Mouse (Mus musculus): ENCODE data around the gene 9930111J21Rik2. TPM values are rescaled to one million over a fixed set of nuclear protein-coding genes. Genes with fewer than 3 reads are reported as not detected.
"Not testable (repeated sequence)": the region's sequence is repeated elsewhere in the genome, so short reads cannot be mapped to it uniquely, and the experiment has no call there.

The 9930111J21Rik2 gene
- polyA plus RNA-seq, 1 experiment from 2014 or later, result 0.29 TPM

- H3K27me3 ChIP-seq (replicated peaks; ENCODE audit: control insufficient read depth, insufficient read depth, low read length); H3K9ac ChIP-seq (ENCODE audit: low read depth, low read length); H3K4me3 ChIP-seq (ENCODE audit: low read length); H3K36me3 ChIP-seq (ENCODE audit: control insufficient read depth, insufficient read depth, low read length); H3K4me2 ChIP-seq (ENCODE audit: low read length); ATAC-seq; H3K4me1 ChIP-seq (ENCODE audit: control insufficient read depth, insufficient read depth, low read depth, low read length); H3K27ac ChIP-seq (ENCODE audit: low read depth, low read length); H3K9me3 ChIP-seq (ENCODE audit: control insufficient read depth, low read length): not testable (repeated sequence)
- 91% methylated on average over 1 of the region's 2 CpGs for WGBS
These were observed 61.1 kb downstream of the 9930111J21Rik2 start for GRCm38 (mm10) chr11:48989981-48990380.

- H3K4me1 ChIP-seq (ENCODE audit: control insufficient read depth, insufficient read depth, low read depth, low read length); H3K9me3 ChIP-seq (ENCODE audit: control insufficient read depth, low read length); H3K36me3 ChIP-seq (ENCODE audit: control insufficient read depth, insufficient read depth, low read length); H3K27me3 ChIP-seq (replicated peaks; ENCODE audit: control insufficient read depth, insufficient read depth, low read length); H3K4me2 ChIP-seq (ENCODE audit: low read length); H3K27ac ChIP-seq (ENCODE audit: low read depth, low read length); ATAC-seq; H3K4me3 ChIP-seq (ENCODE audit: low read length); H3K9ac ChIP-seq (ENCODE audit: low read depth, low read length): not testable (repeated sequence)
- WGBS, result 80% methylated on average over 2 of the region's 3 CpGs
These were observed 62.8 kb downstream of the 9930111J21Rik2 start for GRCm38 (mm10) chr11:48988219-48988618.

GRCm38 (mm10) chr11:48982848-48983247 is 68.2 kb downstream of the 9930111J21Rik2 start:
- H3K36me3 ChIP-seq (ENCODE audit: control insufficient read depth, insufficient read depth, low read length); H3K27me3 ChIP-seq (replicated peaks; ENCODE audit: control insufficient read depth, insufficient read depth, low read length); H3K27ac ChIP-seq (ENCODE audit: low read depth, low read length); H3K4me3 ChIP-seq (ENCODE audit: low read length); H3K9ac ChIP-seq (ENCODE audit: low read depth, low read length); H3K9me3 ChIP-seq (ENCODE audit: control insufficient read depth, low read length); ATAC-seq; H3K4me1 ChIP-seq (ENCODE audit: control insufficient read depth, insufficient read depth, low read depth, low read length); H3K4me2 ChIP-seq (ENCODE audit: low read length): not testable (repeated sequence)
- WGBS, result no CpG with 5 or more reads among the region's 3 CpGs

GRCm38 (mm10) chr11:48980052-48980451 is 71.0 kb downstream of the 9930111J21Rik2 start:
- H3K9me3 ChIP-seq (ENCODE audit: control insufficient read depth, low read length); H3K4me2 ChIP-seq (ENCODE audit: low read length); H3K4me1 ChIP-seq (ENCODE audit: control insufficient read depth, insufficient read depth, low read depth, low read length); H3K27me3 ChIP-seq (replicated peaks; ENCODE audit: control insufficient read depth, insufficient read depth, low read length); H3K4me3 ChIP-seq (ENCODE audit: low read length); H3K36me3 ChIP-seq (ENCODE audit: control insufficient read depth, insufficient read depth, low read length); ATAC-seq; H3K9ac ChIP-seq (ENCODE audit: low read depth, low read length); H3K27ac ChIP-seq (ENCODE audit: low read depth, low read length): not testable (repeated sequence)
- no CpG with 5 or more reads among the region's 5 CpGs for WGBS

GRCm38 (mm10) chr11:48979251-48979650 is 71.8 kb downstream of the 9930111J21Rik2 start, which contains the start of gene 9930111J21Rik1:
Gene 9930111J21Rik1 (minus strand): TSS chr11:48979398.
- H3K36me3 ChIP-seq (ENCODE audit: control insufficient read depth, insufficient read depth, low read length); ATAC-seq; H3K27me3 ChIP-seq (replicated peaks; ENCODE audit: control insufficient read depth, insufficient read depth, low read length); H3K27ac ChIP-seq (ENCODE audit: low read depth, low read length); H3K9ac ChIP-seq (ENCODE audit: low read depth, low read length); H3K4me3 ChIP-seq (ENCODE audit: low read length); H3K4me1 ChIP-seq (ENCODE audit: control insufficient read depth, insufficient read depth, low read depth, low read length); H3K9me3 ChIP-seq (ENCODE audit: control insufficient read depth, low read length); H3K4me2 ChIP-seq (ENCODE audit: low read length): not testable (repeated sequence)
- no CpG with 5 or more reads among the region's 3 CpGs for WGBS

- H3K9me3 ChIP-seq (ENCODE audit: control insufficient read depth, low read length); H3K27me3 ChIP-seq (replicated peaks; ENCODE audit: control insufficient read depth, insufficient read depth, low read length); H3K9ac ChIP-seq (ENCODE audit: low read depth, low read length); H3K4me2 ChIP-seq (ENCODE audit: low read length); H3K4me1 ChIP-seq (ENCODE audit: control insufficient read depth, insufficient read depth, low read depth, low read length); H3K27ac ChIP-seq (ENCODE audit: low read depth, low read length); H3K4me3 ChIP-seq (ENCODE audit: low read length); H3K36me3 ChIP-seq (ENCODE audit: control insufficient read depth, insufficient read depth, low read length); ATAC-seq: not testable (repeated sequence)
- no CpG with 5 or more reads among the region's 1 CpGs for WGBS
These were observed 72.7 kb downstream of the 9930111J21Rik2 start, which contains the start of gene Olfr56 for GRCm38 (mm10) chr11:48978240-48978939. Gene Olfr56 (plus strand): TSS chr11:48978889.

- not testable (repeated sequence) for H3K4me1 ChIP-seq (ENCODE audit: control insufficient read depth, insufficient read depth, low read depth, low read length); H3K36me3 ChIP-seq (ENCODE audit: control insufficient read depth, insufficient read depth, low read length); ATAC-seq; H3K27ac ChIP-seq (ENCODE audit: low read depth, low read length); H3K27me3 ChIP-seq (replicated peaks; ENCODE audit: control insufficient read depth, insufficient read depth, low read length); H3K4me3 ChIP-seq (ENCODE audit: low read length); H3K9me3 ChIP-seq (ENCODE audit: control insufficient read depth, low read length); H3K9ac ChIP-seq (ENCODE audit: low read depth, low read length); H3K4me2 ChIP-seq (ENCODE audit: low read length)
- WGBS, result no CpG with 5 or more reads among the region's 1 CpGs
These were observed 76.4 kb downstream of the 9930111J21Rik2 start for GRCm38 (mm10) chr11:48974686-48975085.

Other genes starting within 250 kb of the 9930111J21Rik2 start
- gene Trim41, start 233.9 kb downstream of the 9930111J21Rik2 start, polyA plus RNA-seq (2015; fragmentation: Nextera tagmentation; extraction: Ambion mirVana), result 6.5 and 7.1 TPM in 2 replicates
- gene Trim7, start 225.1 kb downstream of the 9930111J21Rik2 start, polyA plus RNA-seq (2015; fragmentation: Nextera tagmentation; extraction: Ambion mirVana), result 1.7 and 2.7 TPM in 2 replicates
- 1.1 and 2.3 TPM in 2 replicates for gene Gm12184, start 224.6 kb downstream of the 9930111J21Rik2 start, polyA plus RNA-seq (2015; fragmentation: Nextera tagmentation; extraction: Ambion mirVana)
- 3.6 and 5.4 TPM in 2 replicates for gene Irgm1, start 179.6 kb downstream of the 9930111J21Rik2 start, polyA plus RNA-seq (2015; fragmentation: Nextera tagmentation; extraction: Ambion mirVana)
- 0.16 and 0.18 TPM in 2 replicates for gene Gm5431, start 149.0 kb downstream of the 9930111J21Rik2 start, polyA plus RNA-seq (2015; fragmentation: Nextera tagmentation; extraction: Ambion mirVana)
- 1.4 and 6.2 TPM in 2 replicates for gene Psme2b, start 105.1 kb downstream of the 9930111J21Rik2 start, polyA plus RNA-seq (2015; fragmentation: Nextera tagmentation; extraction: Ambion mirVana)
- not detected in 2 replicates for gene Olfr56, start 72.4 kb downstream of the 9930111J21Rik2 start, polyA plus RNA-seq (2015; fragmentation: Nextera tagmentation; extraction: Ambion mirVana)
- 0.24 and 0.46 TPM in 2 replicates for gene 9930111J21Rik1, start 71.8 kb downstream of the 9930111J21Rik2 start, polyA plus RNA-seq (2015; fragmentation: Nextera tagmentation; extraction: Ambion mirVana)
- not detected in 2 replicates for gene Gm12185, start 59.0 kb downstream of the 9930111J21Rik2 start, polyA plus RNA-seq (2015; fragmentation: Nextera tagmentation; extraction: Ambion mirVana)
- gene Tgtp1, start 57.1 kb downstream of the 9930111J21Rik2 start, polyA plus RNA-seq (2015; fragmentation: Nextera tagmentation; extraction: Ambion mirVana), result 0.09 and 0.25 TPM in 2 replicates
- gene Tgtp2, start 13.0 kb upstream of the 9930111J21Rik2 start, polyA plus RNA-seq (2015; fragmentation: Nextera tagmentation; extraction: Ambion mirVana), result 0.09 TPM in 1 of 2 replicates, not detected in the other
- 0.81 TPM in 2 replicates for gene Ifi47, start 25.3 kb upstream of the 9930111J21Rik2 start, polyA plus RNA-seq (2015; fragmentation: Nextera tagmentation; extraction: Ambion mirVana)
- gene Olfr1396, start 63.6 kb upstream of the 9930111J21Rik2 start, polyA plus RNA-seq (2015; fragmentation: Nextera tagmentation; extraction: Ambion mirVana), result not detected in 2 replicates
- gene Olfr1395, start 91.0 kb upstream of the 9930111J21Rik2 start, polyA plus RNA-seq (2015; fragmentation: Nextera tagmentation; extraction: Ambion mirVana), result not detected in 2 replicates
- gene Olfr1394, start 103.1 kb upstream of the 9930111J21Rik2 start, polyA plus RNA-seq (2015; fragmentation: Nextera tagmentation; extraction: Ambion mirVana), result not detected in 2 replicates
- 0.27 and 0.65 TPM in 2 replicates for gene Btnl9, start 135.9 kb upstream of the 9930111J21Rik2 start, polyA plus RNA-seq (2015; fragmentation: Nextera tagmentation; extraction: Ambion mirVana)
- 35.3 and 38.0 TPM in 2 replicates for gene Zfp62, start 152.1 kb upstream of the 9930111J21Rik2 start, polyA plus RNA-seq (2015; fragmentation: Nextera tagmentation; extraction: Ambion mirVana)
- 34.5 and 38.2 TPM in 2 replicates for gene Mgat1, start 192.9 kb upstream of the 9930111J21Rik2 start, polyA plus RNA-seq (2015; fragmentation: Nextera tagmentation; extraction: Ambion mirVana)
- gene Olfr1393, start 227.1 kb upstream of the 9930111J21Rik2 start, polyA plus RNA-seq (2015; fragmentation: Nextera tagmentation; extraction: Ambion mirVana), result 0.08 TPM in 1 of 2 replicates, not detected in the other
- gene Olfr1392, start 234.0 kb upstream of the 9930111J21Rik2 start, polyA plus RNA-seq (2015; fragmentation: Nextera tagmentation; extraction: Ambion mirVana), result 0.13 TPM in 1 of 2 replicates, not detected in the other